Mouse (Mus musculus): ENCODE measurements at regions not wholly inside any gene's neighbourhood (a gene's known extent, or its start where the extent isn't known, plus 50 kb on each side); places are given as distances from the start of the nearest gene placed in this dataset.
"Not testable (repeated sequence)": the region's sequence is repeated elsewhere in the genome, so short reads cannot be mapped to it uniquely, and the experiment has no call there.

- Histone ChIP-seq H3K4me2 (ENCODE audit: low read depth) (no peak overlapping the region), H3K4me1 (ENCODE audit: insufficient read depth) (peaks cover 4% of the 10 kb centered on the region), H3K9ac (no peak overlapping the region), H3K36me3 (ENCODE audit: insufficient read depth) (no peaks in the 10 kb centered on the region), H3K27me3 (ENCODE audit: insufficient read depth, low read length) (no peaks in the 10 kb centered on the region), H3K27ac (ENCODE audit: low read depth, low read length) (no peak overlapping the region), H3K4me3 (ENCODE audit: low read depth, low read length) (no peak overlapping the region), H3K9me3 (ENCODE audit: low read length) (no peaks in the 10 kb centered on the region)
- DNase-seq, result no peak
- TF ChIP-seq CTCF (IDR thresholded peaks at IDR 0.05; ENCODE audit: low read depth), result no peak
- WGBS, result 87% methylated on average over 15 of the region's 15 CpGs
- no peak for ATAC-seq
These were observed 172.0 kb upstream of the Six2 start for GRCm38 (mm10) chr17:85859926-85860707.

GRCm38 (mm10) chr17:85858516-85858915 lies 170.4 kb upstream of the Six2 start:
- DNase-seq (no peak), ATAC-seq (no peak)
- H3K4me1 ChIP-seq (ENCODE audit: insufficient read depth), result peaks cover 4% of the 10 kb centered on the region
- no peaks in the 10 kb centered on the region for H3K9me3 ChIP-seq (ENCODE audit: low read length)
- no peaks in the 10 kb centered on the region for H3K36me3 ChIP-seq (ENCODE audit: insufficient read depth)
- H3K4me3 ChIP-seq (ENCODE audit: low read depth, low read length), result peak overlapping the region; percentile 24; the same call in 1 of the 2 replicates
- H3K4me2 ChIP-seq (ENCODE audit: low read depth), result peak overlapping the region; percentile 48; the same call in 1 of the 2 replicates
- TF ChIP-seq CTCF (IDR thresholded peaks at IDR 0.05; ENCODE audit: low read depth), result no peak
- no peaks in the 10 kb centered on the region for H3K27me3 ChIP-seq (ENCODE audit: insufficient read depth, low read length)
- no peak overlapping the region for H3K27ac ChIP-seq (ENCODE audit: low read depth, low read length)
- 76% methylated on average over 2 of the region's 2 CpGs for WGBS
- H3K9ac ChIP-seq, result no peak overlapping the region

GRCm38 (mm10) chr17:85857705-85858472 lies 169.8 kb upstream of the Six2 start:
- peak; percentile 37 for DNase-seq
- Histone ChIP-seq H3K27me3 (ENCODE audit: insufficient read depth, low read length) (no peaks in the 10 kb centered on the region), H3K9ac (no peak overlapping the region), H3K4me2 (ENCODE audit: low read depth) (peak overlapping the region; percentile 48), H3K36me3 (ENCODE audit: insufficient read depth) (no peaks in the 10 kb centered on the region), H3K9me3 (ENCODE audit: low read length) (no peaks in the 10 kb centered on the region), H3K27ac (ENCODE audit: low read depth, low read length) (no peak overlapping the region), H3K4me1 (ENCODE audit: insufficient read depth) (peaks cover 4% of the 10 kb centered on the region), H3K4me3 (ENCODE audit: low read depth, low read length) (peak overlapping the region; percentile 24)
- WGBS, result 5% methylated on average over 22 of the region's 22 CpGs
- TF ChIP-seq CTCF (IDR thresholded peaks at IDR 0.05; ENCODE audit: low read depth), result no peak
- ATAC-seq, result peak; percentile 74

- H3K4me1 ChIP-seq (ENCODE audit: insufficient read depth); H3K9ac ChIP-seq; H3K36me3 ChIP-seq (ENCODE audit: insufficient read depth); H3K27ac ChIP-seq (ENCODE audit: low read depth, low read length); ATAC-seq; H3K27me3 ChIP-seq (ENCODE audit: insufficient read depth, low read length); DNase-seq; H3K4me2 ChIP-seq (ENCODE audit: low read depth); H3K4me3 ChIP-seq (ENCODE audit: low read depth, low read length); H3K9me3 ChIP-seq (ENCODE audit: low read length): not testable (repeated sequence)
- 8% methylated on average over 3 of the region's 5 CpGs for WGBS
These were observed 168.8 kb upstream of the Six2 start for GRCm38 (mm10) chr17:85856894-85857293.

- Histone ChIP-seq H3K4me2 (ENCODE audit: low read depth) (no peak overlapping the region), H3K4me3 (ENCODE audit: low read depth, low read length) (no peak overlapping the region), H3K4me1 (ENCODE audit: insufficient read depth) (peaks cover 3% of the 10 kb centered on the region), H3K27me3 (ENCODE audit: insufficient read depth, low read length) (no peaks in the 10 kb centered on the region), H3K36me3 (ENCODE audit: insufficient read depth) (no peaks in the 10 kb centered on the region), H3K9ac (no peak overlapping the region), H3K27ac (ENCODE audit: low read depth, low read length) (no peak overlapping the region), H3K9me3 (ENCODE audit: low read length) (no peaks in the 10 kb centered on the region)
- no peak for TF ChIP-seq CTCF (IDR thresholded peaks at IDR 0.05; ENCODE audit: low read depth)
- no peak for DNase-seq
- WGBS, result 67% methylated on average over 5 of the region's 5 CpGs
- ATAC-seq, result no peak
These were observed 165.1 kb upstream of the Six2 start for GRCm38 (mm10) chr17:85853156-85853555.

GRCm38 (mm10) chr17:85848526-85848925 lies 160.5 kb upstream of the Six2 start:
- no peak overlapping the region for H3K27ac ChIP-seq (ENCODE audit: low read depth, low read length)
- no peak overlapping the region for H3K9ac ChIP-seq
- TF ChIP-seq CTCF (IDR thresholded peaks at IDR 0.05; ENCODE audit: low read depth), result no peak
- no peak overlapping the region for H3K4me3 ChIP-seq (ENCODE audit: low read depth, low read length)
- DNase-seq (no peak), ATAC-seq (no peak)
- no peaks in the 10 kb centered on the region for H3K4me1 ChIP-seq (ENCODE audit: insufficient read depth)
- no peaks in the 10 kb centered on the region for H3K27me3 ChIP-seq (ENCODE audit: insufficient read depth, low read length)
- no peaks in the 10 kb centered on the region for H3K9me3 ChIP-seq (ENCODE audit: low read length)
- H3K4me2 ChIP-seq (ENCODE audit: low read depth), result no peak overlapping the region
- no peaks in the 10 kb centered on the region for H3K36me3 ChIP-seq (ENCODE audit: insufficient read depth)
- WGBS, result 85% methylated on average over 3 of the region's 3 CpGs

GRCm38 (mm10) chr17:85847756-85848155 lies 159.7 kb upstream of the Six2 start:
- Histone ChIP-seq H3K9me3 (ENCODE audit: low read length) (no peaks in the 10 kb centered on the region), H3K27me3 (ENCODE audit: insufficient read depth, low read length) (no peaks in the 10 kb centered on the region), H3K36me3 (ENCODE audit: insufficient read depth) (no peaks in the 10 kb centered on the region), H3K4me3 (ENCODE audit: low read depth, low read length) (no peak overlapping the region), H3K9ac (no peak overlapping the region), H3K4me2 (ENCODE audit: low read depth) (no peak overlapping the region), H3K27ac (ENCODE audit: low read depth, low read length) (no peak overlapping the region), H3K4me1 (ENCODE audit: insufficient read depth) (no peaks in the 10 kb centered on the region)
- no peak for TF ChIP-seq CTCF (IDR thresholded peaks at IDR 0.05; ENCODE audit: low read depth)
- ATAC-seq (no peak), DNase-seq (no peak)
- WGBS, result 88% methylated on average over 7 of the region's 7 CpGs

All from forebrain, postnatal 0 days (tissue).